Mouse (Mus musculus): ENCODE data around the gene Dnah7a. TPM values are rescaled to one million over a fixed set of nuclear protein-coding genes. Genes with fewer than 3 reads are reported as not detected.
"Not testable (repeated sequence)": the region's sequence is repeated elsewhere in the genome, so short reads cannot be mapped to it uniquely, and the experiment has no call there.

Gene Dnah7a
- polyA plus RNA-seq, 1 experiment from 2014 or later, result 2.1 TPM

- no peak overlapping the region for H3K4me2 ChIP-seq
- H3K36me3 ChIP-seq, result no peaks in the 10 kb centered on the region
- H3K4me1 ChIP-seq (replicated peaks), result no peaks in the 10 kb centered on the region
- no peak overlapping the region for H3K27ac ChIP-seq
- H3K27me3 ChIP-seq, result no peaks in the 10 kb centered on the region
- H3K9ac ChIP-seq (replicated peaks), result no peak overlapping the region
- WGBS, result 93% methylated on average over 3 of the region's 3 CpGs
- no peak for ATAC-seq (ENCODE audit: insufficient number of reproducible peaks, insufficient read depth, low FRiP score, low TSS enrichment, low read depth)
- no peak overlapping the region for H3K4me3 ChIP-seq (replicated peaks)
- H3K9me3 ChIP-seq, result no peaks in the 10 kb centered on the region
These were observed 30.0 kb upstream of the Dnah7a start for GRCm38 (mm10) chr1:53736583-53736982.

- H3K9me3 ChIP-seq, result no peaks in the 10 kb centered on the region
- no peaks in the 10 kb centered on the region for H3K36me3 ChIP-seq
- ATAC-seq (ENCODE audit: insufficient number of reproducible peaks, insufficient read depth, low FRiP score, low TSS enrichment, low read depth), result no peak
- H3K9ac ChIP-seq (replicated peaks), result no peak overlapping the region
- 79% methylated on average over 5 of the region's 5 CpGs for WGBS
- no peak overlapping the region for H3K27ac ChIP-seq
- no peaks in the 10 kb centered on the region for H3K27me3 ChIP-seq
- H3K4me1 ChIP-seq (replicated peaks), result no peaks in the 10 kb centered on the region
- no peak overlapping the region for H3K4me3 ChIP-seq (replicated peaks)
- no peak overlapping the region for H3K4me2 ChIP-seq
These were observed 22.1 kb upstream of the Dnah7a start for GRCm38 (mm10) chr1:53728489-53729225.

GRCm38 (mm10) chr1:53726883-53727282 is 20.3 kb upstream of the Dnah7a start:
- WGBS, result 84% methylated on average over 2 of the region's 2 CpGs
- no peak overlapping the region for H3K4me3 ChIP-seq (replicated peaks)
- no peak for ATAC-seq (ENCODE audit: insufficient number of reproducible peaks, insufficient read depth, low FRiP score, low TSS enrichment, low read depth)
- H3K36me3 ChIP-seq, result no peaks in the 10 kb centered on the region
- H3K27ac ChIP-seq, result no peak overlapping the region
- H3K9me3 ChIP-seq, result no peaks in the 10 kb centered on the region
- no peaks in the 10 kb centered on the region for H3K27me3 ChIP-seq
- H3K9ac ChIP-seq (replicated peaks), result no peak overlapping the region
- H3K4me2 ChIP-seq, result no peak overlapping the region
- H3K4me1 ChIP-seq (replicated peaks), result no peaks in the 10 kb centered on the region

- Histone ChIP-seq H3K4me1 (replicated peaks) (no peaks in the 10 kb centered on the region), H3K27ac (no peak overlapping the region), H3K4me2 (no peak overlapping the region), H3K27me3 (no peaks in the 10 kb centered on the region), H3K36me3 (no peaks in the 10 kb centered on the region), H3K9ac (replicated peaks) (no peak overlapping the region), H3K9me3 (no peaks in the 10 kb centered on the region), H3K4me3 (replicated peaks) (no peak overlapping the region)
- no peak for ATAC-seq (ENCODE audit: insufficient number of reproducible peaks, insufficient read depth, low FRiP score, low TSS enrichment, low read depth)
These were observed 14.8 kb upstream of the Dnah7a start for GRCm38 (mm10) chr1:53721353-53721752.

GRCm38 (mm10) chr1:53720601-53721351 is 14.2 kb upstream of the Dnah7a start:
- Histone ChIP-seq H3K4me1 (replicated peaks) (no peaks in the 10 kb centered on the region), H3K4me2 (no peak overlapping the region), H3K9ac (replicated peaks) (no peak overlapping the region), H3K9me3 (no peaks in the 10 kb centered on the region), H3K4me3 (replicated peaks) (no peak overlapping the region), H3K27ac (no peak overlapping the region), H3K27me3 (no peaks in the 10 kb centered on the region), H3K36me3 (no peaks in the 10 kb centered on the region)
- 83% methylated on average over 5 of the region's 5 CpGs for WGBS
- ATAC-seq (ENCODE audit: insufficient number of reproducible peaks, insufficient read depth, low FRiP score, low TSS enrichment, low read depth), result no peak

GRCm38 (mm10) chr1:53715966-53716515 is 9.5 kb upstream of the Dnah7a start:
- H3K9ac ChIP-seq (replicated peaks), result no peak overlapping the region
- no peak for ATAC-seq (ENCODE audit: insufficient number of reproducible peaks, insufficient read depth, low FRiP score, low TSS enrichment, low read depth)
- no peaks in the 10 kb centered on the region for H3K27me3 ChIP-seq
- 83% methylated on average over 1 of the region's 1 CpGs for WGBS
- H3K4me2 ChIP-seq, result no peak overlapping the region
- H3K4me3 ChIP-seq (replicated peaks), result no peak overlapping the region
- no peak overlapping the region for H3K27ac ChIP-seq
- no peaks in the 10 kb centered on the region for H3K9me3 ChIP-seq
- no peaks in the 10 kb centered on the region for H3K4me1 ChIP-seq (replicated peaks)
- no peaks in the 10 kb centered on the region for H3K36me3 ChIP-seq

- Histone ChIP-seq H3K36me3 (no peaks in the 10 kb centered on the region), H3K4me3 (replicated peaks) (no peak overlapping the region), H3K9ac (replicated peaks) (no peak overlapping the region), H3K27me3 (no peaks in the 10 kb centered on the region), H3K9me3 (no peaks in the 10 kb centered on the region), H3K4me1 (replicated peaks) (no peaks in the 10 kb centered on the region), H3K4me2 (no peak overlapping the region), H3K27ac (no peak overlapping the region)
- WGBS, result 3% methylated on average over 4 of the region's 4 CpGs
- ATAC-seq (ENCODE audit: insufficient number of reproducible peaks, insufficient read depth, low FRiP score, low TSS enrichment, low read depth), result no peak
These were observed 8.9 kb upstream of the Dnah7a start for GRCm38 (mm10) chr1:53715446-53715845.

- not testable (repeated sequence) for H3K27ac ChIP-seq; ATAC-seq (ENCODE audit: insufficient number of reproducible peaks, insufficient read depth, low FRiP score, low TSS enrichment, low read depth); H3K27me3 ChIP-seq; H3K4me2 ChIP-seq; H3K9me3 ChIP-seq; H3K9ac ChIP-seq (replicated peaks); H3K4me1 ChIP-seq (replicated peaks); H3K36me3 ChIP-seq; H3K4me3 ChIP-seq (replicated peaks)
- WGBS, result 63% methylated on average over 3 of the region's 3 CpGs
These were observed 6.8 kb upstream of the Dnah7a start for GRCm38 (mm10) chr1:53713383-53713782.

GRCm38 (mm10) chr1:53711069-53711468 is 4.5 kb upstream of the Dnah7a start:
- Histone ChIP-seq H3K27me3 (no peaks in the 10 kb centered on the region), H3K27ac (no peak overlapping the region), H3K9me3 (no peaks in the 10 kb centered on the region), H3K36me3 (no peaks in the 10 kb centered on the region), H3K9ac (replicated peaks) (no peak overlapping the region), H3K4me1 (replicated peaks) (no peaks in the 10 kb centered on the region; the same call in 1 of the 2 replicates), H3K4me2 (no peak overlapping the region), H3K4me3 (replicated peaks) (no peak overlapping the region)
- 92% methylated on average over 9 of the region's 9 CpGs for WGBS
- no peak for ATAC-seq (ENCODE audit: insufficient number of reproducible peaks, insufficient read depth, low FRiP score, low TSS enrichment, low read depth)

- not testable (repeated sequence) for H3K9ac ChIP-seq (replicated peaks); H3K4me3 ChIP-seq (replicated peaks); H3K9me3 ChIP-seq; H3K36me3 ChIP-seq; H3K4me2 ChIP-seq; H3K27ac ChIP-seq; ATAC-seq (ENCODE audit: insufficient number of reproducible peaks, insufficient read depth, low FRiP score, low TSS enrichment, low read depth); H3K27me3 ChIP-seq; H3K4me1 ChIP-seq (replicated peaks)
- 79% methylated on average over 5 of the region's 5 CpGs for WGBS
These were observed 3.0 kb upstream of the Dnah7a start for GRCm38 (mm10) chr1:53709602-53710001.

GRCm38 (mm10) chr1:53704164-53704563 is 2.4 kb downstream of the Dnah7a start:
- Histone ChIP-seq H3K27ac (no peak overlapping the region), H3K27me3 (no peaks in the 10 kb centered on the region), H3K9me3 (no peaks in the 10 kb centered on the region), H3K4me2 (no peak overlapping the region), H3K4me3 (replicated peaks) (no peak overlapping the region), H3K9ac (replicated peaks) (no peak overlapping the region), H3K36me3 (no peaks in the 10 kb centered on the region), H3K4me1 (replicated peaks) (no peaks in the 10 kb centered on the region; the same call in 1 of the 2 replicates)
- 95% methylated on average over 5 of the region's 5 CpGs for WGBS
- no peak for ATAC-seq (ENCODE audit: insufficient number of reproducible peaks, insufficient read depth, low FRiP score, low TSS enrichment, low read depth)
